Mouse (Mus musculus) intestine, embryonic 15.5 days (tissue): ENCODE results near the gene Casp7. TPM values are rescaled to one million over a fixed set of nuclear protein-coding genes. Genes with fewer than 3 reads are reported as not detected.
A peak's percentile ranks its signal among the peaks of the same experiment; 100 is the strongest.
"Not testable (repeated sequence)": the region's sequence is repeated elsewhere in the genome, so short reads cannot be mapped to it uniquely, and the experiment has no call there.

Experiments
- ATAC-seq: fragments of 200-750 bp; cut with Nextera tagmentation; 2 replicates; pipeline ENCODE4 v1.8.0; 2017; ENCODE audit warnings: moderate TSS enrichment, moderate library complexity
- H3K27ac ChIP-seq: fragments of 300-500 bp; sonication (generic); 2 replicates; pipeline ENCODE4 v1.5.1; 2015; ENCODE audit warnings: mild to moderate bottlenecking, inconsistent platforms
- H3K27me3 ChIP-seq: fragments of 300-500 bp; sonication (generic); replicated peaks from 2 replicates; pipeline ENCODE4 v1.6.1; 2015; ENCODE audit warnings: inconsistent platforms
- H3K36me3 ChIP-seq: fragments of 300-500 bp; sonication (generic); 2 replicates; pipeline ENCODE4 v1.6.1; 2015; ENCODE audit warnings: inconsistent platforms
- H3K4me1 ChIP-seq: fragments of 300-500 bp; sonication (generic); replicated peaks from 2 replicates; pipeline ENCODE4 v1.6.1; 2015; ENCODE audit warnings: inconsistent platforms
- H3K4me2 ChIP-seq: fragments of 300-500 bp; sonication (generic); replicated peaks from 2 replicates; pipeline ENCODE4 v1.6.1; 2015; ENCODE audit warnings: mild to moderate bottlenecking, inconsistent platforms
- H3K4me3 ChIP-seq: fragments of 300-500 bp; sonication (generic); replicated peaks from 2 replicates; pipeline ENCODE4 v1.5.1; 2015; ENCODE audit warnings: inconsistent platforms
- H3K9ac ChIP-seq: fragments of 300-500 bp; sonication (generic); 2 replicates; pipeline ENCODE4 v1.6.1; 2015; ENCODE audit warnings: inconsistent platforms
- H3K9me3 ChIP-seq: fragments of 300-500 bp; sonication (generic); 2 replicates; pipeline ENCODE4 v1.6.1; 2016; ENCODE audit warnings: inconsistent platforms
- WGBS: fragments of 180-500 bp; shearing (Covaris S2); methylation state at CpG from one replicate; pipeline ENCODE4 v1.1.7; 2015; 5-methylcytosine and 5-hydroxymethylcytosine counted together
- polyA plus RNA-seq: library from polyadenylated mRNA; unstranded; fragments of >200 nt; fragmentation: Nextera tagmentation; extraction: Ambion mirVana; gene quantifications from 2 replicates; pipeline ENCODE4 v1.2.1, GENCODE M21; 2015

The Casp7 gene
- polyA plus RNA-seq, 1 experiment from 2014 or later: 35.5 TPM

- Histone ChIP-seq H3K27ac (no peak overlapping the region), H3K4me2 (no peak overlapping the region), H3K4me3 (no peak overlapping the region), H3K36me3 (peaks cover 14% of the 10 kb centered on the region), H3K9me3 (no peaks in the 10 kb centered on the region), H3K9ac (no peak overlapping the region), H3K4me1 (no peaks in the 10 kb centered on the region), H3K27me3 (no peaks in the 10 kb centered on the region)
- 88% methylated on average over 7 of the region's 7 CpGs for WGBS
- ATAC-seq: no peak
These were observed 9.7 kb downstream of the Casp7 start for GRCm38 (mm10) chr19:56406581-56406980.

- not testable (repeated sequence) for H3K27ac ChIP-seq, H3K4me3 ChIP-seq, H3K36me3 ChIP-seq, H3K4me2 ChIP-seq, ATAC-seq, H3K9me3 ChIP-seq, H3K27me3 ChIP-seq, H3K4me1 ChIP-seq, H3K9ac ChIP-seq
- 96% methylated on average over 4 of the region's 4 CpGs for WGBS
These were observed 13.0 kb downstream of the Casp7 start for GRCm38 (mm10) chr19:56409884-56410283.

- Histone ChIP-seq H3K9ac (no peak overlapping the region), H3K27me3 (no peaks in the 10 kb centered on the region), H3K36me3 (no peaks in the 10 kb centered on the region), H3K4me1 (peaks cover 10% of the 10 kb centered on the region; the same call in 1 of the 2 replicates), H3K9me3 (no peaks in the 10 kb centered on the region), H3K27ac (no peak overlapping the region), H3K4me2 (no peak overlapping the region), H3K4me3 (no peak overlapping the region)
- WGBS: 67% methylated on average over 4 of the region's 4 CpGs
- ATAC-seq: peak; percentile 84
These were observed 21.5 kb downstream of the Casp7 start for GRCm38 (mm10) chr19:56418404-56418803.

- no peak overlapping the region for H3K27ac ChIP-seq
- no peak for ATAC-seq
These were observed 22.5 kb downstream of the Casp7 start for GRCm38 (mm10) chr19:56419452-56419851.

GRCm38 (mm10) chr19:56420345-56420744, 23.4 kb downstream of the Casp7 start:
- Histone ChIP-seq H3K27me3 (no peaks in the 10 kb centered on the region), H3K27ac (no peak overlapping the region), H3K9me3 (no peaks in the 10 kb centered on the region), H3K36me3 (no peaks in the 10 kb centered on the region), H3K4me2 (no peak overlapping the region), H3K9ac (no peak overlapping the region), H3K4me3 (no peak overlapping the region), H3K4me1 (peaks cover 21% of the 10 kb centered on the region)
- ATAC-seq: no peak
- WGBS: 86% methylated on average over 3 of the region's 3 CpGs

More at GRCm38 (mm10) chr19:56419452-56419851, 22.5 kb downstream of the Casp7 start:
- no peak overlapping the region for H3K9ac ChIP-seq
- peaks cover 13% of the 10 kb centered on the region for H3K4me1 ChIP-seq
- H3K9me3 ChIP-seq: no peaks in the 10 kb centered on the region
- 71% methylated on average over 9 of the region's 9 CpGs for WGBS
- no peak overlapping the region for H3K4me3 ChIP-seq
- H3K27me3 ChIP-seq: no peaks in the 10 kb centered on the region
- H3K4me2 ChIP-seq: no peak overlapping the region
- no peaks in the 10 kb centered on the region for H3K36me3 ChIP-seq

GRCm38 (mm10) chr19:56422476-56423338, 25.8 kb downstream of the Casp7 start:
- no peak overlapping the region for H3K4me3 ChIP-seq
- H3K27me3 ChIP-seq: no peaks in the 10 kb centered on the region
- H3K4me2 ChIP-seq: no peak overlapping the region
- H3K4me1 ChIP-seq: peaks cover 26% of the 10 kb centered on the region
- 32% methylated on average over 14 of the region's 14 CpGs for WGBS
- peak overlapping the region; percentile 57 for H3K27ac ChIP-seq
- no peaks in the 10 kb centered on the region for H3K36me3 ChIP-seq
- H3K9ac ChIP-seq: no peak overlapping the region
- peak; percentile 42 for ATAC-seq
- H3K9me3 ChIP-seq: no peaks in the 10 kb centered on the region

- no peaks in the 10 kb centered on the region for H3K27me3 ChIP-seq
- H3K4me1 ChIP-seq: peaks cover 26% of the 10 kb centered on the region
- no peaks in the 10 kb centered on the region for H3K36me3 ChIP-seq
- H3K4me3 ChIP-seq: no peak overlapping the region
- 0 out of 2 replicates have a peak overlapping the region, but pooled peaks have one; percentile 0 for H3K4me2 ChIP-seq
- ATAC-seq: peak; percentile 18
- peak overlapping the region; percentile 57 for H3K27ac ChIP-seq
- no peak overlapping the region for H3K9ac ChIP-seq
- no peaks in the 10 kb centered on the region for H3K9me3 ChIP-seq
- 46% methylated on average over 12 of the region's 12 CpGs for WGBS
These were observed 26.4 kb downstream of the Casp7 start for GRCm38 (mm10) chr19:56423370-56423769.

- ATAC-seq: no peak
- no peaks in the 10 kb centered on the region for H3K27me3 ChIP-seq
- H3K4me3 ChIP-seq: no peak overlapping the region
- WGBS: 60% methylated on average over 17 of the region's 17 CpGs
- H3K4me2 ChIP-seq: no peak overlapping the region
- H3K4me1 ChIP-seq: peaks cover 24% of the 10 kb centered on the region
- H3K9ac ChIP-seq: no peak overlapping the region
- no peaks in the 10 kb centered on the region for H3K9me3 ChIP-seq
- H3K27ac ChIP-seq: no peak overlapping the region
- no peaks in the 10 kb centered on the region for H3K36me3 ChIP-seq
These were observed 27.9 kb downstream of the Casp7 start for GRCm38 (mm10) chr19:56424606-56425395.

GRCm38 (mm10) chr19:56425492-56425891, 28.6 kb downstream of the Casp7 start:
- 49% methylated on average over 9 of the region's 9 CpGs for WGBS
- Histone ChIP-seq H3K9me3 (no peaks in the 10 kb centered on the region), H3K9ac (no peak overlapping the region), H3K4me2 (no peak overlapping the region), H3K27ac (peak overlapping the region; percentile 69), H3K4me3 (no peak overlapping the region), H3K27me3 (no peaks in the 10 kb centered on the region), H3K4me1 (peaks cover 24% of the 10 kb centered on the region), H3K36me3 (no peaks in the 10 kb centered on the region)
- 0 out of 2 replicates have a peak, but pooled peaks have one; percentile 15 for ATAC-seq

GRCm38 (mm10) chr19:56430369-56430768, 33.4 kb downstream of the Casp7 start:
- Histone ChIP-seq H3K36me3 (peaks cover 8% of the 10 kb centered on the region; the same call in 1 of the 2 replicates), H3K27me3 (no peaks in the 10 kb centered on the region), H3K4me3 (no peak overlapping the region), H3K4me2 (no peak overlapping the region), H3K9me3 (no peaks in the 10 kb centered on the region), H3K9ac (no peak overlapping the region), H3K4me1 (peaks cover 7% of the 10 kb centered on the region), H3K27ac (no peak overlapping the region)
- no peak for ATAC-seq
- WGBS: 71% methylated on average over 8 of the region's 8 CpGs

GRCm38 (mm10) chr19:56432706-56433105, 35.8 kb downstream of the Casp7 start:
- peaks cover 8% of the 10 kb centered on the region; the same call in 1 of the 2 replicates for H3K36me3 ChIP-seq
- H3K4me3 ChIP-seq: no peak overlapping the region
- H3K27ac ChIP-seq: no peak overlapping the region
- 48% methylated on average over 10 of the region's 10 CpGs for WGBS
- 0 out of 2 replicates have a peak, but pooled peaks cover 2% of the 10 kb centered on the region for H3K4me1 ChIP-seq
- no peak for ATAC-seq
- H3K4me2 ChIP-seq: no peak overlapping the region
- H3K27me3 ChIP-seq: no peaks in the 10 kb centered on the region
- no peaks in the 10 kb centered on the region for H3K9me3 ChIP-seq
- H3K9ac ChIP-seq: no peak overlapping the region

- Histone ChIP-seq H3K4me2 (no peak overlapping the region), H3K27ac (no peak overlapping the region), H3K9me3 (no peaks in the 10 kb centered on the region), H3K36me3 (peaks cover 8% of the 10 kb centered on the region), H3K9ac (no peak overlapping the region), H3K4me3 (no peak overlapping the region), H3K27me3 (no peaks in the 10 kb centered on the region), H3K4me1 (peaks cover 7% of the 10 kb centered on the region; the same call in 1 of the 2 replicates)
- no peak for ATAC-seq
- 85% methylated on average over 7 of the region's 7 CpGs for WGBS
These were observed 36.7 kb downstream of the Casp7 start for GRCm38 (mm10) chr19:56433581-56433980.
